Mouse (Mus musculus) heart, adult 8-10 months (tissue): ENCODE measurements around the gene Edn3. TPM values are rescaled to one million over a fixed set of nuclear protein-coding genes. Genes with fewer than 3 reads are reported as not detected.

Experiments
- DNase-seq: peaks from one replicate; pipeline ENCODE4 v3.0.0; 2022; ENCODE audit warnings: low spot score
- total RNA-seq, 4 experiments: library from RNA; stranded (reverse); gene quantifications; 2 replicates each; pipeline ENCODE4 v1.2.4; 2022

Edn3 gene
- 1 to 10 TPM; 2.4 to 7.1 (median 4.8) TPM for total RNA-seq

- no peak for DNase-seq
Observed at GRCm38 (mm10) chr2:174760479-174761121, at the start of gene Edn3. Gene Edn3, plus strand, starts transcription at chr2:174760619.

- DNase-seq: no peak
Observed at GRCm38 (mm10) chr2:174712043-174712442, 48.4 kb upstream of the Edn3 start.

- no peak for DNase-seq
Observed at GRCm38 (mm10) chr2:174715938-174716337, 44.5 kb upstream of the Edn3 start.

GRCm38 (mm10) chr2:174717857-174718256 lies 42.6 kb upstream of the Edn3 start:
- no peak for DNase-seq

- DNase-seq: no peak
Observed at GRCm38 (mm10) chr2:174727114-174727823, 33.1 kb upstream of the Edn3 start.

- no peak for DNase-seq
Observed at GRCm38 (mm10) chr2:174731939-174732338, 28.5 kb upstream of the Edn3 start.

GRCm38 (mm10) chr2:174735270-174735669 lies 25.1 kb upstream of the Edn3 start:
- no peak for DNase-seq

GRCm38 (mm10) chr2:174747182-174747581 lies 13.2 kb upstream of the Edn3 start:
- no peak for DNase-seq

GRCm38 (mm10) chr2:174748381-174748780 lies 12.0 kb upstream of the Edn3 start:
- no peak for DNase-seq

GRCm38 (mm10) chr2:174753197-174753596 lies 7.2 kb upstream of the Edn3 start:
- DNase-seq: no peak

GRCm38 (mm10) chr2:174754231-174754630 lies 6.2 kb upstream of the Edn3 start:
- no peak for DNase-seq

- DNase-seq: no peak
Observed at GRCm38 (mm10) chr2:174759189-174759588, 1.2 kb upstream of the Edn3 start.

- no peak for DNase-seq
Observed at GRCm38 (mm10) chr2:174761452-174762101, 1.2 kb downstream of the Edn3 start.

GRCm38 (mm10) chr2:174762310-174762709 lies 1.9 kb downstream of the Edn3 start:
- no peak for DNase-seq

GRCm38 (mm10) chr2:174768891-174769528 lies 8.6 kb downstream of the Edn3 start:
- DNase-seq: no peak

- no peak for DNase-seq
Observed at GRCm38 (mm10) chr2:174774177-174775111, 14.0 kb downstream of the Edn3 start.

GRCm38 (mm10) chr2:174782016-174782415 lies 21.6 kb downstream of the Edn3 start:
- DNase-seq: no peak

GRCm38 (mm10) chr2:174782880-174783279 lies 22.5 kb downstream of the Edn3 start:
- no peak for DNase-seq

GRCm38 (mm10) chr2:174788830-174789229 lies 28.4 kb downstream of the Edn3 start:
- DNase-seq: no peak

GRCm38 (mm10) chr2:174792436-174793125 lies 32.2 kb downstream of the Edn3 start:
- DNase-seq: no peak

- DNase-seq: no peak
Observed at GRCm38 (mm10) chr2:174793181-174793580, 32.8 kb downstream of the Edn3 start.
